Mouse (Mus musculus) Patski (cell line): Measurements from ENCODE around the gene Zan. TPM values are rescaled to one million over a fixed set of nuclear protein-coding genes. Genes with fewer than 3 reads are reported as not detected.

Source experiments
- ATAC-seq: fragments of 100-300 bp; one replicate; pipeline ENCODE4 v1.8.0; 2021
- CTCF ChIA-PET: fragments of 350-600 bp; sonication (Branson Sonifier 250); formaldehyde crosslinking; loops from one replicate; lab custom pipeline; 2022; ENCODE audit warnings: inconsistent platforms; lab: Charles Lee
- POLR2A ChIA-PET: fragments of 350-600 bp; sonication (Branson Sonifier 250); formaldehyde crosslinking; loops from one replicate; lab custom pipeline; 2022; ENCODE audit warnings: antibody characterized with exemption, inconsistent platforms; lab: Charles Lee
- DNase-seq: peaks from one replicate; pipeline ENCODE4 v3.0.0-alpha.2; 2011; ENCODE audit warnings: low read depth, low spot score
- H3K27me3 ChIP-seq: fragments of 371-371 bp; one replicate; pipeline ENCODE4 v1.5.1; 2021
- CTCF ChIP-seq: fragments of 100-300 bp; IDR thresholded peaks from one replicate; pipeline ENCODE4 v1.5.1; 2021
- in situ Hi-C: fragments of 300-500 bp; cut with MboI; formaldehyde crosslinking; loops from 3 replicates; pipeline ENCODE4 v1.11.1; 2018; ENCODE audit warnings: low pct_unique_long_range_greater_than_20kb, mixed read lengths
- polyA plus RNA-seq: library from polyadenylated mRNA; unstranded; gene quantifications from one replicate; pipeline ENCODE4 v1.2.3, GENCODE M21; 2021

Gene Zan
- polyA plus RNA-seq: 7.9 TPM

DNA sequence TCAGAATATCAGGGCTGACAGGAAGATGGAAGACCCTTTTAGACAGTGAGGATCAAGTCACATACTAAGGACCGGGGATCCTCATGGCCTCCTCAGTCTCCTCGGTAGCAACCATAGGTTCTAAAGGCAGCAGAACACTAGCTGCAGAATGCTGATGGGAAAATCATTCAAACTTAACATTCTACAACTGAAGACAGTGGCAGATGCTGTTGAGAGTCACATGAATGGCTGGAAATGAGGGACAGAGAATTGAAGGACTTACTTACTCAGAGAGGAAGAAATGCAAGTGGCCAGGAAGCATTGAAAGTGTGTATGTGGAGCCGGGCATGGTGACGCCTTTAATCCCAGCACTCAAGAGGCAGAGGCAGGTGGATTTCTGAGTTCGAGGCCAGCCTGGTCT is at the start of gene Zan:
Zan (minus strand) TSS at position 101 of the 400 bp plus-strand sequence.
- ChIA-PET CTCF (no interaction called here), POLR2A (no interaction called here)
- no peak for TF ChIP-seq CTCF
- in situ Hi-C loops: no loop called here
- H3K27me3 ChIP-seq: peaks cover 4% of the 10 kb centered on the region
- DNase-seq (no peak), ATAC-seq (no peak)

DNA sequence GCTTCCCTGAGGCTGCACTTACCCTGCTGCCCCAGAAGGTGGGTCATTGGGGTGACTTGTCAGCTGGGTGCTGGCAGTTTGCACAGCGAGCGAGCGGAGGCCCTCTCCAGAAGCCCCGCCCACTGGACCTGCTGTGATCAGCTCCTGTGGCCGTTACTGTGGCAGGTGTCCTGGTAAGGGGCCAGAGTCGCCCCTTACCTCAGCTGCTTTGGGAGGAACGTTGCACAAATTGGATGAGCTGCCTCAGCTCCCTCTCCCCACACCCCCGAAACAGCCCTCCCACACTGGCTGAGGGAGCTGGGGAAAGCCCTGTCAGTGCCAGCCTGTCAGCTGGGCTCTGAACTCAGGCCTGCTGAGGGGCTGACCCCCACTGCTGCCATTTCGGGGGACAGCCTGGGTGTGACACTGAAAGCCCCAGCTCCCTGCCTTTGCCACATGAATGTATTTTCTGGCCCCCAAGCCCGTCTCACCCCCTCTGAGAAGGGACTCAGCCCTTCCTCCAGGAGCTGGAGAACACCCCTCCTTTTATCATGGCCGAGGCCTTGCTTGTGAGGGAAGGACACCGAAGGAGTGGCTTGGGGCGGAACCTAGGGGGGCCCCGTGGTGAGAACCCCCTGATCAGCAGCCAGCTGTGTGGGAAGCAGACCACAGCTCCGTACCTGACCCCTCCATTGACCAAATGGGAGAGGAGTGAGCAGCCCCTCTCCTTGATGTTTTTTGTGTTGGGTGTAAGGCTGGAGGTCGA is 49.5 kb upstream of the Zan start:
- ChIA-PET CTCF (interaction anchor here (0.6 to 1.7 kb wide), 4 partner anchors 10 to 223 kb away, joined by 3 to 5 read pairs (median 4); no protein-coding TSS in a partner anchor), POLR2A (interaction anchor here (1.0 to 1.6 kb wide), 4 partner anchors 9 to 85 kb away, joined by 3 to 4 read pairs (median 4); no protein-coding TSS in a partner anchor)
- DNase-seq (no peak), ATAC-seq (no peak)
- TF ChIP-seq CTCF: no peak
- no peaks in the 10 kb centered on the region for H3K27me3 ChIP-seq
- in situ Hi-C loops: no loop called here

GRCm38 (mm10) chr5:137525511-137525910 is 48.6 kb upstream of the Zan start:
- in situ Hi-C loops: no loop called here
- no peak for TF ChIP-seq CTCF
- ATAC-seq: no peak
- ChIA-PET CTCF (interaction anchor here (1.3 to 1.7 kb wide), 3 partner anchors 9 to 13 kb away, joined by 3 to 5 read pairs (median 5); no protein-coding TSS in a partner anchor), POLR2A (interaction anchor here (1.0 to 1.1 kb wide), 2 partner anchors 13 to 14 kb away, joined by 3 to 4 read pairs; no protein-coding TSS in a partner anchor)
- no peak for DNase-seq
- H3K27me3 ChIP-seq: no peaks in the 10 kb centered on the region

DNA sequence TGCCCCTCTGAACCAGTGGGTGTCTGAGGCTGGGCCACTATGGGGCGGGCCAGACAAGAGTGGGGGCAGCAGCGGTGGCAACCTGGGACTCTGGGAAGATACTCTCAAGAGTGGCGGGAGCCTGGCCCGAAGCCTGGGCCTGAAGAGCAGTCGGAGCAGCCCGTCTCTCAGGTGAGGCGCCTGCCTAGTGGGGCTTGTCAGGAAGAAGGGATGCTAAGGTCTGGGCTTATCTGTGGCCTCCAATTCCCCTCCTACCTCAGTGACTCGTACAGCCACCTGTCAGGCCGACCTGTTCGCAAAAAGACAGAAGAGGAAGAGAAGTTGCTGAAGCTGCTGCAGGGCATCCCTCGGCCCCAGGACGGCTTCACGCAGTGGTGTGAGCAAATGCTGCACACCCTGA is 47.8 kb upstream of the Zan start:
- ChIA-PET CTCF (interaction anchor here (3.6 kb wide), 1 partner anchor 12 kb away, joined by 17 read pairs; no protein-coding TSS in a partner anchor), POLR2A (interaction anchor here (2.4 kb wide), 1 partner anchor 7 kb away, joined by 12 read pairs; no protein-coding TSS in a partner anchor)
- no peak for TF ChIP-seq CTCF
- ATAC-seq (no peak), DNase-seq (no peak)
- in situ Hi-C loops: no loop called here
- H3K27me3 ChIP-seq: no peaks in the 10 kb centered on the region

GRCm38 (mm10) chr5:137524251-137524515 is 47.3 kb upstream of the Zan start:
- TF ChIP-seq CTCF: no peak
- DNase-seq (no peak), ATAC-seq (no peak)
- ChIA-PET CTCF (interaction anchor here (3.6 kb wide), 1 partner anchor 11 kb away, joined by 17 read pairs; no protein-coding TSS in a partner anchor), POLR2A (interaction anchor here (2.4 kb wide), 1 partner anchor 8 kb away, joined by 12 read pairs; no protein-coding TSS in a partner anchor)
- in situ Hi-C loops: no loop called here
- H3K27me3 ChIP-seq: no peaks in the 10 kb centered on the region

- in situ Hi-C loops: no loop called here
- TF ChIP-seq CTCF: no peak
- no peaks in the 10 kb centered on the region for H3K27me3 ChIP-seq
- ATAC-seq (no peak), DNase-seq (no peak)
- POLR2A ChIA-PET: interaction anchor here (1.1 to 2.4 kb wide), 2 partner anchors 8 to 12 kb away, joined by 3 to 12 read pairs; no protein-coding TSS in a partner anchor
- CTCF ChIA-PET: interaction anchor here (0.7 to 3.6 kb wide), 2 partner anchors 11 to 13 kb away, joined by 3 to 17 read pairs; no protein-coding TSS in a partner anchor
Observed at GRCm38 (mm10) chr5:137523396-137524250, 46.8 kb upstream of the Zan start.

- ChIA-PET POLR2A (interaction anchor here (1.1 to 2.4 kb wide), 2 partner anchors 9 to 11 kb away, joined by 3 to 12 read pairs; no protein-coding TSS in a partner anchor), CTCF (interaction anchor here (0.7 to 3.6 kb wide), 2 partner anchors 10 to 12 kb away, joined by 3 to 17 read pairs; no protein-coding TSS in a partner anchor)
- no peak for ATAC-seq
- TF ChIP-seq CTCF: no peak
- in situ Hi-C loops: no loop called here
- no peaks in the 10 kb centered on the region for H3K27me3 ChIP-seq
- DNase-seq: no peak
Observed at GRCm38 (mm10) chr5:137522711-137523110, 45.8 kb upstream of the Zan start.

GRCm38 (mm10) chr5:137521861-137522260 is 45.0 kb upstream of the Zan start:
- H3K27me3 ChIP-seq: no peaks in the 10 kb centered on the region
- DNase-seq (no peak), ATAC-seq (no peak)
- no peak for TF ChIP-seq CTCF
- ChIA-PET POLR2A (interaction anchor here (1.5 kb wide), 1 partner anchor 11 kb away, joined by 4 read pairs; no protein-coding TSS in a partner anchor), CTCF (interaction anchor here (1.3 to 3.6 kb wide), 2 partner anchors 9 to 19 kb away, joined by 4 to 17 read pairs; partner anchors contain the start of gene Pop7)
- in situ Hi-C loops: no loop called here

GRCm38 (mm10) chr5:137519691-137520550 is 43.1 kb upstream of the Zan start:
- in situ Hi-C loops: no loop called here
- POLR2A ChIA-PET: interaction anchor here (3.2 kb wide), 1 partner anchor 10 kb away, joined by 9 read pairs; no protein-coding TSS in a partner anchor
- CTCF ChIA-PET: interaction anchor here (2.7 kb wide), 1 partner anchor 10 kb away, joined by 17 read pairs; no protein-coding TSS in a partner anchor
- no peak for ATAC-seq
- TF ChIP-seq CTCF: no peak
- DNase-seq: no peak
- no peaks in the 10 kb centered on the region for H3K27me3 ChIP-seq
